Mouse (Mus musculus): ENCODE measurements around the gene Gm1993.
"Not testable (repeated sequence)": the region's sequence is repeated elsewhere in the genome, so short reads cannot be mapped to it uniquely, and the experiment has no call there.

Gm1993 gene

DNA sequence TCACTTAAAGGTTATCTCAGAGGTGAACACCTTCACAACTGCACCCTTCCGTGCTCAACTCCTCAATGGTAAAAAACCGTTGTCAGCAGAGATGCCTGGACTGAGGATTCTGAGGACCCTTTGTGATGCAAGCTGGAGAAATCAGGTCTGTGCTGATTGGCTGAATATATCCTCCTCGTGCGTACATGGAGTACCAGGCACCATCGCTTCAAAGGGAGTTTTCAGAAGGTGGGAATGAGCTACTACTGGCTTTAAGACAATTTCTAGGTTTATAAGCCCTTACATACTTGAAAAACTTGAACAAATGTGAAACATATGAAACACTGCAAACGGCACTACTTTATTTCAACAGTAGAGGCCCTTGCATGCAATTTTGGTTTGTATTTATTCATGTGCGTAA lies at the start of gene Gm1993:
TSS of gene Gm1993 (minus strand) at position 101 of the 400 bp plus-strand sequence.
- not testable (repeated sequence) for DNase-seq
